Mouse (Mus musculus): Measurements from ENCODE around the gene P2rx5. TPM values are rescaled to one million over a fixed set of nuclear protein-coding genes. Genes with fewer than 3 reads are reported as not detected.

The P2rx5 gene
- polyA plus RNA-seq, 1 experiment from 2014 or later, result 0.12 TPM

- H3K27ac ChIP-seq (ENCODE audit: low read depth, low read length), result no peak overlapping the region
- H3K9me3 ChIP-seq (ENCODE audit: control insufficient read depth, low read length), result no peaks in the 10 kb centered on the region
- H3K27me3 ChIP-seq (ENCODE audit: control insufficient read depth, insufficient read depth, low read length), result no peaks in the 10 kb centered on the region
- 91% methylated on average over 1 of the region's 1 CpGs for WGBS
- no peak overlapping the region for H3K9ac ChIP-seq (ENCODE audit: low read length)
- no peaks in the 10 kb centered on the region for H3K36me3 ChIP-seq (ENCODE audit: control insufficient read depth, insufficient read depth, low read length)
- ATAC-seq (replicated peaks; ENCODE audit: low FRiP score) (no peak), DNase-seq (ENCODE audit: low spot score) (no peak)
- H3K4me1 ChIP-seq (replicated peaks; ENCODE audit: control insufficient read depth, insufficient read depth, low read length), result no peaks in the 10 kb centered on the region
- no peak overlapping the region for H3K4me3 ChIP-seq (ENCODE audit: low read depth, low read length)
- no peak overlapping the region for H3K4me2 ChIP-seq (ENCODE audit: low read depth, low read length, severe bottlenecking)
These were observed 60.4 kb downstream of the P2rx5 start for GRCm38 (mm10) chr11:73220651-73221050.

Other genes starting within 250 kb of the P2rx5 start
- gene Atp2a3, start 199.3 kb upstream of the P2rx5 start, polyA plus RNA-seq (2014; fragmentation: Nextera tagmentation; extraction: Ambion mirVana), result 0.73 and 1.3 TPM in 2 replicates
- gene P2rx1, start 161.3 kb upstream of the P2rx5 start, polyA plus RNA-seq (2014; fragmentation: Nextera tagmentation; extraction: Ambion mirVana), result 1.1 and 1.6 TPM in 2 replicates
- 4.7 and 5.2 TPM in 2 replicates for gene Camkk1, start 141.4 kb upstream of the P2rx5 start, polyA plus RNA-seq (2014; fragmentation: Nextera tagmentation; extraction: Ambion mirVana)
- gene Ncbp3, start 112.6 kb upstream of the P2rx5 start, polyA plus RNA-seq (2014; fragmentation: Nextera tagmentation; extraction: Ambion mirVana), result 12.6 and 13.2 TPM in 2 replicates
- 0.36 and 0.64 TPM in 2 replicates for gene Itgae, start 69.8 kb upstream of the P2rx5 start, polyA plus RNA-seq (2014; fragmentation: Nextera tagmentation; extraction: Ambion mirVana)
- 22.0 and 23.6 TPM in 2 replicates for gene Haspin, start 22.1 kb upstream of the P2rx5 start, polyA plus RNA-seq (2014; fragmentation: Nextera tagmentation; extraction: Ambion mirVana)
- 122 and 135 TPM in 2 replicates for gene Emc6, start 16.6 kb downstream of the P2rx5 start, polyA plus RNA-seq (2014; fragmentation: Nextera tagmentation; extraction: Ambion mirVana)
- 157 and 171 TPM in 2 replicates for gene Tax1bp3, start 16.7 kb downstream of the P2rx5 start, polyA plus RNA-seq (2014; fragmentation: Nextera tagmentation; extraction: Ambion mirVana)
- 19.7 and 19.8 TPM in 2 replicates for gene Ctns, start 38.6 kb downstream of the P2rx5 start, polyA plus RNA-seq (2014; fragmentation: Nextera tagmentation; extraction: Ambion mirVana)
- gene Shpk, start 39.0 kb downstream of the P2rx5 start, polyA plus RNA-seq (2014; fragmentation: Nextera tagmentation; extraction: Ambion mirVana), result 0.72 and 1.0 TPM in 2 replicates
- gene Trpv1, start 73.9 kb downstream of the P2rx5 start, polyA plus RNA-seq (2014; fragmentation: Nextera tagmentation; extraction: Ambion mirVana), result not detected in 2 replicates
- gene Trpv3, start 107.0 kb downstream of the P2rx5 start, polyA plus RNA-seq (2014; fragmentation: Nextera tagmentation; extraction: Ambion mirVana), result not detected in 2 replicates
- 0.12 TPM in 1 of 2 replicates, not detected in the other for gene Aspa, start 169.2 kb downstream of the P2rx5 start, polyA plus RNA-seq (2014; fragmentation: Nextera tagmentation; extraction: Ambion mirVana)
- not detected in 2 replicates for gene Gm49340, start 169.3 kb downstream of the P2rx5 start, polyA plus RNA-seq (2014; fragmentation: Nextera tagmentation; extraction: Ambion mirVana)
- not detected in 2 replicates for gene Spata22, start 169.3 kb downstream of the P2rx5 start, polyA plus RNA-seq (2014; fragmentation: Nextera tagmentation; extraction: Ambion mirVana)
- gene Olfr20, start 190.4 kb downstream of the P2rx5 start, polyA plus RNA-seq (2014; fragmentation: Nextera tagmentation; extraction: Ambion mirVana), result not detected in 2 replicates
- gene Olfr376, start 210.8 kb downstream of the P2rx5 start, polyA plus RNA-seq (2014; fragmentation: Nextera tagmentation; extraction: Ambion mirVana), result not detected in 2 replicates
- not detected in 2 replicates for gene Olfr1, start 239.2 kb downstream of the P2rx5 start, polyA plus RNA-seq (2014; fragmentation: Nextera tagmentation; extraction: Ambion mirVana)

Measured in forebrain, embryonic 11.5 days (tissue).